Mouse (Mus musculus) stomach, embryonic 16.5 days (tissue): ENCODE measurements around the gene Sema3f. TPM values are rescaled to one million over a fixed set of nuclear protein-coding genes. Genes with fewer than 3 reads are reported as not detected.

ENCODE experiments used
- ATAC-seq: fragments of 200-750 bp; cut with Nextera tagmentation; 2 replicates; pipeline ENCODE4 v1.8.0; 2017; ENCODE audit warnings: moderate number of reproducible peaks, moderate TSS enrichment; ENCODE audit not compliant: insufficient read depth, low FRiP score
- H3K27ac ChIP-seq: fragments of 300-500 bp; sonication (generic); 2 replicates; pipeline ENCODE4 v1.5.1; 2014; ENCODE audit warnings: low read length
- H3K27me3 ChIP-seq: fragments of 300-500 bp; sonication (generic); 2 replicates; pipeline ENCODE4 v1.6.1; 2014; ENCODE audit warnings: low read length, control low read depth, mixed read lengths; ENCODE audit not compliant: control insufficient read depth, insufficient read depth
- H3K36me3 ChIP-seq: fragments of 300-500 bp; sonication (generic); 2 replicates; pipeline ENCODE4 v1.6.1; 2014; ENCODE audit warnings: low read length; ENCODE audit not compliant: control insufficient read depth, insufficient read depth
- H3K4me1 ChIP-seq: fragments of 300-500 bp; sonication (generic); 2 replicates; pipeline ENCODE4 v1.6.1; 2014; ENCODE audit warnings: low read length, control low read depth, mixed read lengths; ENCODE audit not compliant: control insufficient read depth, insufficient read depth
- H3K4me2 ChIP-seq: fragments of 300-500 bp; sonication (generic); 2 replicates; pipeline ENCODE4 v1.6.1; 2014; ENCODE audit warnings: low read depth, low read length, mixed read lengths
- H3K4me3 ChIP-seq: fragments of 300-500 bp; sonication (generic); replicated peaks from 2 replicates; pipeline ENCODE4 v1.5.1; 2014; ENCODE audit warnings: mild to moderate bottlenecking, low read length
- H3K9ac ChIP-seq: fragments of 300-500 bp; sonication (generic); 2 replicates; pipeline ENCODE4 v1.6.1; 2014; ENCODE audit warnings: low read length
- H3K9me3 ChIP-seq: fragments of 300-500 bp; sonication (generic); replicated peaks from 2 replicates; pipeline ENCODE4 v1.6.1; 2016; ENCODE audit warnings: low read length, control low read depth; ENCODE audit not compliant: control insufficient read depth
- WGBS: fragments of 180-500 bp; shearing (Covaris S2); extraction: QIAGEN DNeasy Blood & Tissue Kit; methylation state at CpG from one replicate; pipeline ENCODE4 v1.1.7; 2014; 5-methylcytosine and 5-hydroxymethylcytosine counted together
- polyA plus RNA-seq: library from polyadenylated mRNA; unstranded; fragments of >200 nt; fragmentation: Nextera tagmentation; extraction: Ambion mirVana; gene quantifications from 2 replicates; pipeline ENCODE4 v1.2.1, GENCODE M21; 2015

The Sema3f gene
- polyA plus RNA-seq, 1 experiment from 2014 or later: 15.1 TPM

GRCm38 (mm10) chr9:107660777-107661176, 49.5 kb downstream of the Sema3f start:
- 55% methylated on average over 3 of the region's 3 CpGs for WGBS
- no peak; the same call in 1 of the 2 replicates for ATAC-seq
- H3K27me3 ChIP-seq: peaks cover 6% of the 10 kb centered on the region
- no peaks in the 10 kb centered on the region for H3K4me1 ChIP-seq
- no peak overlapping the region for H3K4me2 ChIP-seq
- H3K9ac ChIP-seq: no peak overlapping the region
- H3K4me3 ChIP-seq: no peak overlapping the region
- no peaks in the 10 kb centered on the region for H3K9me3 ChIP-seq
- H3K36me3 ChIP-seq: no peaks in the 10 kb centered on the region
- no peak overlapping the region for H3K27ac ChIP-seq

DNA sequence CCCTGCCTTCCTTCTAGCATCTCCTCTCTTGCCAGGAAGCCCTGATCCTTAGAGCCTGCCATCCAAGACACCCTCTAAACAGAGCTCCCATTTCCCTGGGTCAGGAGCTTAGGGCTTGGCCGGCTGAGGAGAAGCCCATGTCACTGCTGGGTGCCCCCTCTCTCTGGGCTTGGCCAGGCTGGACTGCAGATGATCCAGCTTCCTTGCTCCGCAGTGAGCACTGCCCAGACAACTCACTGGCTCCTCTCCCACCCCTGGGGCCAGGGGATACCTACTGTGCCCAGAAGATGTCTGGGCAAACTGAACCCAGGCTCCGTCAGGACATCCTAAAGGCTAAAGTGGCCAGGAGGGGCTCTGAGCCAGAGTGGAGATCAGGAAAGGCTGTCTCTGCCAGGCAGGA, 50.3 kb downstream of the Sema3f start:
- no peak overlapping the region; the same call in 1 of the 2 replicates for H3K27ac ChIP-seq
- H3K36me3 ChIP-seq: no peaks in the 10 kb centered on the region
- ATAC-seq: no peak
- peak overlapping the region; percentile 26 for H3K9ac ChIP-seq
- 83% methylated on average over 3 of the region's 3 CpGs for WGBS
- no peak overlapping the region for H3K4me3 ChIP-seq
- H3K9me3 ChIP-seq: no peaks in the 10 kb centered on the region
- H3K4me2 ChIP-seq: no peak overlapping the region
- peaks cover 2% of the 10 kb centered on the region; the same call in 1 of the 2 replicates for H3K27me3 ChIP-seq
- no peaks in the 10 kb centered on the region for H3K4me1 ChIP-seq

DNA sequence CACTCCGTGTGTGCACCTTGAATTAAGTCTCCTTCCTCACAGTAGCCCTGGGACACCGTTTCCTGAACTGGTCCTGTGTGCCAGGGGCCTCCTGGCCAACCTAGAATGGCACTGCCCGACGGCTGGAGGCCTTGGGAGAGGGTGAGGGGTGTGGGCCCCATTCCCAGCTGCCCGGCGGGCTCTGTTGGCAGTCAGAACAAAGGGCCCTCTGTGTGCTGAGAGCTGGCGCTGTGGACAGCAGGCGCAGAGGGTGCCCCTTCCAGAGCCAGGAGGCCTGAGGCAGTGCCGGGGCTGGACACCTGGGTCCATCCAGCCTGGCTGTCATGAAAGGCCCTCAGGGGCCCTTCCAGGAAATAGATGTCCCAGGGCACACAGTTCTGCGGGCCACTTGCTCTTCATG, 50.7 kb downstream of the Sema3f start:
- Histone ChIP-seq H3K36me3 (no peaks in the 10 kb centered on the region), H3K9ac (peak overlapping the region; percentile 26; the same call in 1 of the 2 replicates), H3K4me2 (no peak overlapping the region), H3K27me3 (no peaks in the 10 kb centered on the region), H3K4me1 (no peaks in the 10 kb centered on the region), H3K4me3 (no peak overlapping the region), H3K27ac (no peak overlapping the region), H3K9me3 (no peaks in the 10 kb centered on the region)
- peak; percentile 19; the same call in 1 of the 2 replicates for ATAC-seq
- WGBS: 82% methylated on average over 10 of the region's 10 CpGs

- Histone ChIP-seq H3K9me3 (no peaks in the 10 kb centered on the region), H3K27ac (no peak overlapping the region), H3K4me1 (no peaks in the 10 kb centered on the region), H3K27me3 (no peaks in the 10 kb centered on the region), H3K36me3 (no peaks in the 10 kb centered on the region), H3K4me3 (no peak overlapping the region), H3K9ac (no peak overlapping the region), H3K4me2 (no peak overlapping the region)
- 81% methylated on average over 6 of the region's 6 CpGs for WGBS
- no peak for ATAC-seq
Observed at GRCm38 (mm10) chr9:107658096-107658495, 52.2 kb downstream of the Sema3f start.

DNA sequence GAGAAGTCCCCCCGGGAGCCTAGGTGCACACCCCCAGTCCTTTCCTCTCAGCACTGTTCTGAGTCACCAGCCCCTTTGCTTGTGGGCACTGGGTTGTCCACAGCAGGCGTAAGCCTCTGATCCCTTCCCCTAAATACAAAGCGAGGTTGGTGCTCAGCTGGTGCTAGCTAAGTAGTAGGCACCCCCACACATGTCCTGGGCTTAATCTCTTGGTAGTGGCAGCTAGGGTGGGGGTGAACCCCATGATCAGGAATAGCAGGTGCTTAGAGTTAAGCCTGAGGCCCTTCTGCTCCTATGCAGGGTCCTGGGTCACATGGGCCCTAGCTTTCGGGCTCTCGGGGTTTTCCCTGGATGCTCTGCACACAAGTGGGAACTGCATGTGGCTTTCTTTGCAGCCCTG, 53.1 kb downstream of the Sema3f start:
- WGBS: 84% methylated on average over 5 of the region's 5 CpGs
- no peaks in the 10 kb centered on the region for H3K36me3 ChIP-seq
- H3K9me3 ChIP-seq: no peaks in the 10 kb centered on the region
- no peak for ATAC-seq
- no peaks in the 10 kb centered on the region for H3K4me1 ChIP-seq
- no peak overlapping the region for H3K4me3 ChIP-seq
- no peak overlapping the region for H3K27ac ChIP-seq
- H3K27me3 ChIP-seq: no peaks in the 10 kb centered on the region
- H3K9ac ChIP-seq: no peak overlapping the region
- no peak overlapping the region for H3K4me2 ChIP-seq

GRCm38 (mm10) chr9:107654585-107654984, 55.7 kb downstream of the Sema3f start:
- no peaks in the 10 kb centered on the region for H3K27me3 ChIP-seq
- H3K9ac ChIP-seq: no peak overlapping the region
- ATAC-seq: no peak
- H3K36me3 ChIP-seq: no peaks in the 10 kb centered on the region
- no peak overlapping the region for H3K27ac ChIP-seq
- H3K4me1 ChIP-seq: peaks cover 4% of the 10 kb centered on the region; the same call in 1 of the 2 replicates
- H3K4me2 ChIP-seq: no peak overlapping the region
- no peak overlapping the region for H3K4me3 ChIP-seq
- H3K9me3 ChIP-seq: no peaks in the 10 kb centered on the region
- WGBS: 66% methylated on average over 4 of the region's 4 CpGs

DNA sequence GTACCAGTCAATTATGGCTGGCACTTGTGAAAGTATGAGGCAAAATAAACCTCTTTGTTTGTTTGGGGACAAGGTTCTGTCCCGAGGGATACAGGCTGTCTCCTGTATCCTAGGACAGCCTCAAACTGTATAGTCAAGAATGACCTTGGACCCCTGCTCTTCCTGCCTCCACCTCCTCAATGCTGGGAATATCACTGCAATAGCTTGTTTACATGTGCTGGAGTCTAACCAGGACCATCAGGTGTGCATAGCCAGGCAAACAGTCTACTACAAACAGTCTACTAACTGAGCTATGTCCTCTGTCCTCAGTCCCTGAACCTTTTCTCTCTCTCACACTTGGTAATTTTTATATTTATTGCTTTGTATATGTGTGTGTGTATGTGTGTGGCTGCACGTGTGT, 56.8 kb downstream of the Sema3f start:
- no peak overlapping the region for H3K27ac ChIP-seq
- no peak for ATAC-seq
- no peaks in the 10 kb centered on the region for H3K27me3 ChIP-seq
- no peak overlapping the region for H3K4me2 ChIP-seq
- 74% methylated on average over 2 of the region's 2 CpGs for WGBS
- H3K9me3 ChIP-seq: no peaks in the 10 kb centered on the region
- peaks cover 4% of the 10 kb centered on the region; the same call in 1 of the 2 replicates for H3K4me1 ChIP-seq
- H3K36me3 ChIP-seq: no peaks in the 10 kb centered on the region
- no peak overlapping the region for H3K4me3 ChIP-seq
- no peak overlapping the region for H3K9ac ChIP-seq

- Histone ChIP-seq H3K9me3 (no peaks in the 10 kb centered on the region), H3K4me3 (no peak overlapping the region), H3K9ac (peak overlapping the region; percentile 21; the same call in 1 of the 2 replicates), H3K36me3 (no peaks in the 10 kb centered on the region), H3K4me1 (peaks cover 4% of the 10 kb centered on the region; the same call in 1 of the 2 replicates), H3K27ac (no peak overlapping the region), H3K27me3 (no peaks in the 10 kb centered on the region), H3K4me2 (no peak overlapping the region)
- peak; percentile 30; the same call in 1 of the 2 replicates for ATAC-seq
- 37% methylated on average over 12 of the region's 12 CpGs for WGBS
Observed at GRCm38 (mm10) chr9:107650708-107651481, 59.4 kb downstream of the Sema3f start.

- Histone ChIP-seq H3K27ac (no peak overlapping the region), H3K4me1 (peaks cover 7% of the 10 kb centered on the region), H3K4me2 (no peak overlapping the region), H3K4me3 (no peak overlapping the region), H3K9me3 (no peaks in the 10 kb centered on the region), H3K27me3 (no peaks in the 10 kb centered on the region), H3K36me3 (no peaks in the 10 kb centered on the region), H3K9ac (0 out of 2 replicates have a peak overlapping the region, but pooled peaks have one; percentile 5)
- 68% methylated on average over 7 of the region's 7 CpGs for WGBS
- ATAC-seq: no peak
Observed at GRCm38 (mm10) chr9:107650225-107650624, 60.0 kb downstream of the Sema3f start.
